Mouse (Mus musculus) sigmoid colon, adult 10 weeks (tissue): Measurements from ENCODE around the gene Ccdc34. TPM values are rescaled to one million over a fixed set of nuclear protein-coding genes. Genes with fewer than 3 reads are reported as not detected.

Experiments
- polyA plus RNA-seq: library from polyadenylated mRNA; stranded (reverse); fragments of 350-450 nt; fragmentation: Illumina TruSeq; extraction: RNeasy Lipid Tissue Mini Kit (QIAGEN cat#74804); gene quantifications from one replicate; pipeline ENCODE4 v1.2.3, GENCODE M21; 2014; ENCODE audit warnings: low read depth, low replicate concordance

The Ccdc34 gene
- polyA plus RNA-seq: 73.7 TPM

GRCm38 (mm10) chr2:110017616-110018505 is at the start of gene Ccdc34:
TSS of gene Ccdc34 (plus strand) at chr2:110017817.

Other genes starting within 250 kb of the Ccdc34 start
- 440 TPM for gene Lin7c, start 127.0 kb upstream of the Ccdc34 start, polyA plus RNA-seq
- 287 TPM for gene Lgr4, start 100.2 kb upstream of the Ccdc34 start, polyA plus RNA-seq